In genomic region chr8:106620488-106620887, GRCm38 (mm10) we compare ENCODE assay signal across 9 mouse cellular contexts. TPM values are rescaled to one million over a fixed set of nuclear protein-coding genes. Genes with fewer than 3 reads are reported as not detected.
A peak's percentile ranks its signal among the peaks of the same experiment; 100 is the strongest.
DNase-seq lines count a peak whose midpoint lies in the region; ATAC-seq and TF ChIP-seq lines count a peak whose summit lies in the region.
"Had no signal": no experiment of that assay in that cellular context is flagged by ENCODE, and none has a peak within 500 bp of the region (broad histone marks: within the 10 kb centered on the region; RNA-seq: fewer than 3 reads in every experiment).

No protein-coding gene starts in this region.

- no peak overlapping the region for H3K9ac ChIP-seq in liver, postnatal 0 days (replicated peaks)
- no peak overlapping the region for H3K9ac ChIP-seq in liver, embryonic 11.5 days (ENCODE audit: low read depth, low read length)
- H3K9ac ChIP-seq in intestine, embryonic 16.5 days (ENCODE audit: low read depth, low read length) = no peak overlapping the region

- H3K4me1 ChIP-seq in liver, postnatal 0 days (ENCODE audit: insufficient read depth) = peaks cover 19% of the 10 kb centered on the region
- no peaks in the 10 kb centered on the region for H3K4me1 ChIP-seq in liver, embryonic 11.5 days (replicated peaks; ENCODE audit: control insufficient read depth, insufficient read depth, low read length)
- peaks cover 8% of the 10 kb centered on the region for H3K4me1 ChIP-seq in cerebellum, adult 2 months (ENCODE audit: control insufficient read depth, insufficient read depth, low read length)
- peaks cover 43% of the 10 kb centered on the region for H3K4me1 ChIP-seq in intestine, embryonic 16.5 days (ENCODE audit: control insufficient read depth, insufficient read depth, low read length)

- no peaks in the 10 kb centered on the region for H3K27me3 ChIP-seq in liver, postnatal 0 days (ENCODE audit: insufficient read depth, low read length)
- 0 out of 2 replicates have a peak, but pooled peaks cover 2% of the 10 kb centered on the region for H3K27me3 ChIP-seq in liver, embryonic 11.5 days (replicated peaks; ENCODE audit: control insufficient read depth, insufficient read depth, low read length)
- H3K27me3 ChIP-seq in cerebellum, adult 2 months (ENCODE audit: control insufficient read depth, insufficient read depth, low read length) = no peaks in the 10 kb centered on the region
- no peaks in the 10 kb centered on the region for H3K27me3 ChIP-seq in intestine, embryonic 16.5 days (replicated peaks; ENCODE audit: control insufficient read depth, insufficient read depth, low read length)
- no peaks in the 10 kb centered on the region for H3K27me3 ChIP-seq in myocyte (ENCODE audit: control insufficient read depth, insufficient read depth, insufficient read length)
- H3K27me3 ChIP-seq: CH12.LX had no signal

- TF ChIP-seq POLR2A in cerebellum, adult 2 months (IDR thresholded peaks at IDR 0.05; ENCODE audit: borderline replicate concordance, insufficient read depth, low read length) = no peak
- TF ChIP-seq POLR2A in myocyte (IDR thresholded peaks at IDR 0.05; ENCODE audit: insufficient read length, low read depth) = no peak

- WGBS in liver, postnatal 0 days (ENCODE audit: insufficient replicate concordance) = 67% methylated on average over 2 of the region's 2 CpGs
- 77% methylated on average over 2 of the region's 2 CpGs for WGBS in liver, embryonic 11.5 days
- 6% methylated on average over 2 of the region's 2 CpGs for WGBS in cerebellum, adult 2 months
- WGBS in intestine, embryonic 16.5 days = 71% methylated on average over 2 of the region's 2 CpGs

- intact Hi-C loops in left cerebral cortex, postnatal 14 days (cut with DNase I) = no loop called here

- no peaks in the 10 kb centered on the region for H3K79me2 ChIP-seq in myocyte (ENCODE audit: control insufficient read depth, insufficient read depth)

- H3K36me3 ChIP-seq in liver, postnatal 0 days (replicated peaks; ENCODE audit: insufficient read depth, low read length) = no peaks in the 10 kb centered on the region
- no peaks in the 10 kb centered on the region for H3K36me3 ChIP-seq in liver, embryonic 11.5 days (ENCODE audit: control insufficient read depth, insufficient read depth, low read length)
- no peaks in the 10 kb centered on the region for H3K36me3 ChIP-seq in intestine, embryonic 16.5 days (ENCODE audit: control insufficient read depth, insufficient read depth, low read length)
- H3K36me3 ChIP-seq in myocyte (ENCODE audit: control insufficient read depth, insufficient read depth) = no peaks in the 10 kb centered on the region

- DNase-seq in liver, postnatal 0 days = no peak
- no peak for DNase-seq in liver, embryonic 11.5 days (ENCODE audit: low spot score)
- DNase-seq in cerebellum, adult 2 months = peak; percentile 37 to 67
- DNase-seq in adrenal gland, postnatal 36 days = no peak
- no peak for DNase-seq in left cerebral cortex, postnatal 14 days (ENCODE audit: low spot score in 2 of 2)
- DNase-seq: retina, postnatal 1 day had no signal

- TF ChIP-seq CTCF in liver, postnatal 0 days (IDR thresholded peaks at IDR 0.05; ENCODE audit: low read depth) = no peak
- no peak for TF ChIP-seq CTCF in cerebellum, adult 2 months (IDR thresholded peaks at IDR 0.05; ENCODE audit: borderline replicate concordance, insufficient read depth, low read depth, low read length)

- H3K4me2 ChIP-seq in liver, postnatal 0 days (ENCODE audit: low read depth, low read length) = no peak overlapping the region
- H3K4me2 ChIP-seq in liver, embryonic 11.5 days = no peak overlapping the region
- H3K4me2 ChIP-seq in intestine, embryonic 16.5 days (ENCODE audit: low read depth, low read length) = no peak overlapping the region
- peak overlapping the region; percentile 82 for H3K4me2 ChIP-seq in myocyte (ENCODE audit: low read depth)

- H3K9me3 ChIP-seq in liver, postnatal 0 days (ENCODE audit: low read length) = no peaks in the 10 kb centered on the region
- H3K9me3 ChIP-seq in liver, embryonic 11.5 days (ENCODE audit: control insufficient read depth, low read length) = no peaks in the 10 kb centered on the region
- H3K9me3 ChIP-seq in intestine, embryonic 16.5 days (ENCODE audit: control insufficient read depth, low read length) = no peaks in the 10 kb centered on the region; the same call in 1 of the 2 replicates

- no peak overlapping the region for H3K4me3 ChIP-seq in liver, postnatal 0 days (ENCODE audit: low read depth, low read length)
- H3K4me3 ChIP-seq in liver, embryonic 11.5 days (ENCODE audit: low read depth, low read length) = no peak overlapping the region
- no peak overlapping the region for H3K4me3 ChIP-seq in cerebellum, adult 2 months (replicated peaks; ENCODE audit: insufficient read depth, low read depth, low read length)
- no peak overlapping the region for H3K4me3 ChIP-seq in intestine, embryonic 16.5 days (ENCODE audit: low read length)
- peak overlapping the region; percentile 8 for H3K4me3 ChIP-seq in myocyte

- H3K27ac ChIP-seq in liver, postnatal 0 days (ENCODE audit: low read depth) = peak overlapping the region; percentile 53; the same call in 1 of the 2 replicates
- no peak overlapping the region for H3K27ac ChIP-seq in liver, embryonic 11.5 days (ENCODE audit: low read depth, low read length)
- H3K27ac ChIP-seq in cerebellum, adult 2 months (ENCODE audit: insufficient read depth, low read length) = no peak overlapping the region
- peak overlapping the region; percentile 79; the same call in 1 of the 2 replicates for H3K27ac ChIP-seq in intestine, embryonic 16.5 days (ENCODE audit: low read length)

- no peak for TF ChIP-seq EP300 in liver, postnatal 0 days (IDR thresholded peaks at IDR 0.05; ENCODE audit: low read depth)

- H3ac ChIP-seq in myocyte (ENCODE audit: control insufficient read depth, insufficient read length) = no peak overlapping the region

- no peak for ATAC-seq in liver, postnatal 0 days
- ATAC-seq in liver, embryonic 11.5 days (replicated peaks; ENCODE audit: low FRiP score) = no peak
- no peak for ATAC-seq in intestine, embryonic 16.5 days

TF ChIP-seq in myocyte, 11 proteins besides CTCF, POLR2A, EP300 and RAD21:
- TF ChIP-seq E2F4 (IDR thresholded peaks at IDR 0.05; ENCODE audit: insufficient read depth) (no peak), SRF (IDR thresholded peaks at IDR 0.05; ENCODE audit: control insufficient read depth, insufficient read length, low read depth) (no peak), REST (IDR thresholded peaks at IDR 0.05; ENCODE audit: insufficient read depth, insufficient read length) (no peak), POLR2AphosphoS2 (IDR thresholded peaks at IDR 0.05; ENCODE audit: insufficient read length, low read depth) (no peak), MYOD1 (IDR thresholded peaks at IDR 0.05; ENCODE audit: control insufficient read depth in 1 of 3, insufficient read length in 2 of 3, low read depth in 2 of 3) (peak in 2 of 3 experiments; percentile 27 to 79), TCF12 (IDR thresholded peaks at IDR 0.05; ENCODE audit: insufficient read depth, poor library complexity, severe bottlenecking) (no peak), CEBPB (IDR thresholded peaks at IDR 0.05; ENCODE audit: insufficient read depth, poor library complexity, severe bottlenecking) (no peak), USF1 (IDR thresholded peaks at IDR 0.05; ENCODE audit: low read depth) (no peak), MAX (IDR thresholded peaks at IDR 0.05; ENCODE audit: low read depth) (no peak), TCF3 (IDR thresholded peaks at IDR 0.05; ENCODE audit: insufficient read length, low read depth) (no peak), MYOG (IDR thresholded peaks at IDR 0.05; ENCODE audit: control insufficient read depth in 1 of 3, insufficient read depth in 1 of 3, insufficient read length in 2 of 3, low read depth in 2 of 3) (peak in 1 of 3 experiments; percentile 43)

RNA-seq across cellular contexts. Expression of gene Cdh1, which starts 17.3 kb away (rescaled TPM):
- polyA plus RNA-seq in liver, postnatal 0 days (2015; fragmentation: Nextera tagmentation; extraction: Ambion mirVana) = 25.0 and 28.8 TPM in 2 replicates
- polyA plus RNA-seq in liver, embryonic 11.5 days (2014; fragmentation: Nextera tagmentation; extraction: Ambion mirVana) = 11.0 and 11.8 TPM in 2 replicates
- 3.1 and 4.1 TPM in 2 replicates for polyA plus RNA-seq in cerebellum, adult 2 months (2012; rRNA removed)
- polyA plus RNA-seq in intestine, embryonic 16.5 days (2015; fragmentation: Nextera tagmentation; extraction: Ambion mirVana) = 170 and 181 TPM in 2 replicates
- 0.11 TPM for polyA plus RNA-seq in myocyte (2012; fragmentation: generic; extraction: Trizol)
- total RNA-seq in adrenal gland, postnatal 36 days (2021) = not detected
- 1 to 10 TPM; 2.5 to 4.1 TPM for total RNA-seq in left cerebral cortex, postnatal 14 days (2021)

RNA-seq across cellular contexts. Expression of gene Gm10073, which starts 47.2 kb away (rescaled TPM):
- 7.2 and 7.3 TPM in 2 replicates for polyA plus RNA-seq in liver, postnatal 0 days (2015; fragmentation: Nextera tagmentation; extraction: Ambion mirVana)
- 11.9 and 15.4 TPM in 2 replicates for polyA plus RNA-seq in liver, embryonic 11.5 days (2014; fragmentation: Nextera tagmentation; extraction: Ambion mirVana)
- 35.6 and 40.9 TPM in 2 replicates for polyA plus RNA-seq in cerebellum, adult 2 months (2012; rRNA removed)
- polyA plus RNA-seq in intestine, embryonic 16.5 days (2015; fragmentation: Nextera tagmentation; extraction: Ambion mirVana) = 8.4 and 10.6 TPM in 2 replicates
- polyA plus RNA-seq in myocyte (2012; fragmentation: generic; extraction: Trizol) = 99.0 TPM
- total RNA-seq in adrenal gland, postnatal 36 days (2021) = 100 to 1,000 TPM; 132 to 140 TPM
- total RNA-seq in left cerebral cortex, postnatal 14 days (2021) = 10 to 100 TPM; 90.1 to 90.2 TPM

Comparison
In these comparisons a context has a peak if more than half of its experiments do, and no peak if none do; other contexts are left out.
1. H3K27ac ChIP-seq: peak in liver, postnatal 0 days (single experiment) and intestine, embryonic 16.5 days (single experiment); none in liver, embryonic 11.5 days (single experiment) and cerebellum, adult 2 months (single experiment).
2. DNase-seq: peak in cerebellum, adult 2 months (2 of 2); none in liver, postnatal 0 days (single experiment), liver, embryonic 11.5 days (single experiment), adrenal gland, postnatal 36 days (0 of 2) and left cerebral cortex, postnatal 14 days (0 of 2).